8 mouse cellular contexts compared by ENCODE assay signal in genomic region chr6:145249291-145250184, GRCm38 (mm10). TPM values are rescaled to one million over a fixed set of nuclear protein-coding genes. Genes with fewer than 3 reads are reported as not detected.
DNase-seq lines count a peak whose midpoint lies in the region; ATAC-seq and TF ChIP-seq lines count a peak whose summit lies in the region.

No protein-coding gene starts in this region.

- peak; percentile 44 for ATAC-seq in heart, embryonic 14.5 days (ENCODE audit: insufficient number of reproducible peaks, insufficient read depth, low FRiP score, low read depth)
- ATAC-seq in kidney, postnatal 0 days (replicated peaks; ENCODE audit: low FRiP score, low read depth): peak; percentile 47
- ATAC-seq in liver, embryonic 15.5 days (ENCODE audit: insufficient read depth): peak; percentile 79
- peak; percentile 58 for ATAC-seq in stomach, embryonic 16.5 days (ENCODE audit: insufficient read depth, low FRiP score)

- TF ChIP-seq RAD21 in CH12.LX (IDR thresholded peaks at IDR 0.05; ENCODE audit: low read depth, low read length): no peak

- peaks cover 8 to 21% of the 10 kb centered on the region in 2 experiments; a peak in 3 of 4 replicates for H3K4me1 ChIP-seq in CH12.LX (ENCODE audit: control insufficient read depth in 1 of 2, insufficient read depth in 2 of 2)
- peaks cover 29% of the 10 kb centered on the region for H3K4me1 ChIP-seq in erythroblast, embryonic 14.5 days (ENCODE audit: control insufficient read depth)
- H3K4me1 ChIP-seq in heart, embryonic 14.5 days (ENCODE audit: control insufficient read depth in 2 of 2, insufficient read depth in 2 of 2, low read length in 2 of 2): peaks cover 0 to 11% of the 10 kb centered on the region in 2 experiments; a peak in 3 of 4 replicates
- no peaks in the 10 kb centered on the region for H3K4me1 ChIP-seq in kidney, postnatal 0 days (replicated peaks; ENCODE audit: insufficient read depth, low read length)
- peaks cover 30% of the 10 kb centered on the region for H3K4me1 ChIP-seq in liver, embryonic 15.5 days (replicated peaks)
- H3K4me1 ChIP-seq in stomach, embryonic 16.5 days (ENCODE audit: control insufficient read depth, insufficient read depth, low read length): peaks cover 11% of the 10 kb centered on the region

- peaks cover 0 to 19% of the 10 kb centered on the region in 2 experiments for H3K36me3 ChIP-seq in CH12.LX (replicated peaks in 1 of 2; ENCODE audit: control insufficient read depth in 1 of 2, insufficient read depth in 1 of 2, low read length in 1 of 2)
- peaks cover 30% of the 10 kb centered on the region for H3K36me3 ChIP-seq in erythroblast, embryonic 14.5 days (ENCODE audit: control insufficient read depth)
- H3K36me3 ChIP-seq in heart, embryonic 14.5 days (ENCODE audit: control insufficient read depth, insufficient read depth, low read length): peaks cover 10% of the 10 kb centered on the region
- H3K36me3 ChIP-seq in kidney, postnatal 0 days (ENCODE audit: insufficient read depth, low read length): 0 out of 2 replicates have a peak, but pooled peaks cover 5% of the 10 kb centered on the region
- H3K36me3 ChIP-seq in liver, embryonic 15.5 days (replicated peaks): peaks cover 23% of the 10 kb centered on the region
- H3K36me3 ChIP-seq in stomach, embryonic 16.5 days (ENCODE audit: control insufficient read depth, insufficient read depth, low read length): no peaks in the 10 kb centered on the region

- in situ Hi-C loops in CH12.LX (cut with MboI; ENCODE audit: low pct_ligation_motif_present, low pct_unique_long_range_greater_than_20kb, low sequenced_read_pairs): loop anchor here (5.0 kb wide), 1 partner anchor 93 kb away; no protein-coding TSS in a partner anchor

- peaks cover 22% of the 10 kb centered on the region for H3K79me2 ChIP-seq in CH12.LX (replicated peaks; ENCODE audit: control insufficient read depth, extremely low read depth, insufficient read depth, poor library complexity, severe bottlenecking)

- H3K27me3 ChIP-seq in CH12.LX (replicated peaks): peaks cover 12% of the 10 kb centered on the region
- H3K27me3 ChIP-seq in erythroblast, embryonic 14.5 days (ENCODE audit: control insufficient read depth): peaks cover 24% of the 10 kb centered on the region
- peaks cover 23% of the 10 kb centered on the region for H3K27me3 ChIP-seq in heart, embryonic 14.5 days (ENCODE audit: control insufficient read depth, insufficient read depth, low read length)
- no peaks in the 10 kb centered on the region for H3K27me3 ChIP-seq in kidney, postnatal 0 days (ENCODE audit: insufficient read depth, low read length)
- peaks cover 14% of the 10 kb centered on the region for H3K27me3 ChIP-seq in liver, embryonic 15.5 days
- H3K27me3 ChIP-seq in stomach, embryonic 16.5 days (ENCODE audit: control insufficient read depth, insufficient read depth, low read length): no peaks in the 10 kb centered on the region

- peak; percentile 40 for DNase-seq in CH12.LX (ENCODE audit: extremely low read depth)
- DNase-seq in brain, embryonic 14.5 days (ENCODE audit: low read depth): peak; percentile 58
- DNase-seq in kidney, postnatal 0 days (ENCODE audit: low spot score): peak; percentile 61
- peak; percentile 76 for DNase-seq in neural tube, embryonic 10.5 days (ENCODE audit: extremely low spot score, low spot score)

- H3K9ac ChIP-seq in CH12.LX (ENCODE audit: insufficient read depth, low read depth): peak overlapping the region; percentile 69
- peak overlapping the region; percentile 93 for H3K9ac ChIP-seq in heart, embryonic 14.5 days (ENCODE audit: low read length)
- peak overlapping the region; percentile 97 for H3K9ac ChIP-seq in kidney, postnatal 0 days (ENCODE audit: low read depth, low read length)
- peak overlapping the region; percentile 95 for H3K9ac ChIP-seq in liver, embryonic 15.5 days
- peak overlapping the region; percentile 97 for H3K9ac ChIP-seq in stomach, embryonic 16.5 days (ENCODE audit: low read length)

- H3K9me3 ChIP-seq in CH12.LX (replicated peaks; ENCODE audit: low read length): no peaks in the 10 kb centered on the region
- H3K9me3 ChIP-seq in erythroblast, embryonic 14.5 days (ENCODE audit: control insufficient read depth, low read length): no peaks in the 10 kb centered on the region
- no peaks in the 10 kb centered on the region for H3K9me3 ChIP-seq in heart, embryonic 14.5 days (ENCODE audit: control insufficient read depth, low read length)
- H3K9me3 ChIP-seq in kidney, postnatal 0 days (replicated peaks; ENCODE audit: low read length): no peaks in the 10 kb centered on the region
- H3K9me3 ChIP-seq in liver, embryonic 15.5 days (replicated peaks): no peaks in the 10 kb centered on the region
- H3K9me3 ChIP-seq in stomach, embryonic 16.5 days (replicated peaks; ENCODE audit: control insufficient read depth, low read length): no peaks in the 10 kb centered on the region

- TF ChIP-seq POLR2A in CH12.LX (IDR thresholded peaks at IDR 0.05; ENCODE audit: low read depth, low read length): no peak
- TF ChIP-seq POLR2A in brain, embryonic 14.5 days (IDR thresholded peaks at IDR 0.05; ENCODE audit: borderline replicate concordance, extremely low read depth, insufficient read depth, insufficient read length, poor library complexity, severe bottlenecking): 0 out of 2 replicates have a peak, but pooled peaks have one; percentile 7

- peak overlapping the region; percentile 70 to 90 (median 88) for H3K4me3 ChIP-seq in CH12.LX (replicated peaks in 1 of 3; ENCODE audit: low read depth in 2 of 3, low read length in 2 of 3, poor library complexity in 1 of 3)
- H3K4me3 ChIP-seq in erythroblast, embryonic 14.5 days (replicated peaks): peak overlapping the region; percentile 98
- peak overlapping the region; percentile 67 to 92 for H3K4me3 ChIP-seq in heart, embryonic 14.5 days (ENCODE audit: control insufficient read depth in 1 of 2, insufficient read depth in 1 of 2, low read depth in 1 of 2, low read length in 2 of 2)
- H3K4me3 ChIP-seq in kidney, postnatal 0 days (replicated peaks; ENCODE audit: low read depth, low read length): peak overlapping the region; percentile 96
- H3K4me3 ChIP-seq in liver, embryonic 15.5 days (replicated peaks): peak overlapping the region; percentile 88
- peak overlapping the region; percentile 88 for H3K4me3 ChIP-seq in stomach, embryonic 16.5 days (replicated peaks; ENCODE audit: low read length)

- TF ChIP-seq EP300 in CH12.LX (IDR thresholded peaks at IDR 0.05; ENCODE audit: low read length): no peak

- peak overlapping the region; percentile 81 for H3K4me2 ChIP-seq in CH12.LX (ENCODE audit: insufficient read depth, low read depth, poor library complexity, severe bottlenecking)
- peak overlapping the region; percentile 91 for H3K4me2 ChIP-seq in heart, embryonic 14.5 days (ENCODE audit: low read length)
- H3K4me2 ChIP-seq in kidney, postnatal 0 days (ENCODE audit: low read length): peak overlapping the region; percentile 89
- peak overlapping the region; percentile 95 for H3K4me2 ChIP-seq in liver, embryonic 15.5 days
- peak overlapping the region; percentile 85 for H3K4me2 ChIP-seq in stomach, embryonic 16.5 days (ENCODE audit: low read depth, low read length)

- dilution Hi-C loops in CH12.LX (cut with MboI; ENCODE audit: extremely low pct_ligation_motif_present, extremely low pct_unique_long_range_greater_than_20kb, low sequenced_read_pairs): no loop called here

- no peak overlapping the region for H3K27ac ChIP-seq in CH12.LX (ENCODE audit: insufficient read depth, low read depth)
- H3K27ac ChIP-seq in heart, embryonic 14.5 days (replicated peaks in 1 of 2; ENCODE audit: control insufficient read depth in 1 of 2, insufficient read depth in 1 of 2, low read depth in 2 of 2, low read length in 2 of 2): peak overlapping the region; percentile 22 to 82; a peak in 3 of 4 replicates
- peak overlapping the region; percentile 90 for H3K27ac ChIP-seq in kidney, postnatal 0 days
- peak overlapping the region; percentile 87 for H3K27ac ChIP-seq in liver, embryonic 15.5 days (replicated peaks)
- peak overlapping the region; percentile 85 for H3K27ac ChIP-seq in stomach, embryonic 16.5 days (ENCODE audit: low read length)

- TF ChIP-seq CTCF in CH12.LX (conservative IDR thresholded peaks at IDR 0.05 in 1 of 2, IDR thresholded peaks at IDR 0.05 in 1 of 2; ENCODE audit: low read depth in 2 of 2, low read length in 2 of 2): no peak
- TF ChIP-seq CTCF in brain, embryonic 14.5 days (IDR thresholded peaks at IDR 0.05; ENCODE audit: borderline replicate concordance, extremely low read depth, insufficient read depth, insufficient read length): no peak
- no peak for TF ChIP-seq CTCF in kidney, postnatal 0 days (IDR thresholded peaks at IDR 0.05; ENCODE audit: low read depth)

- WGBS in heart, embryonic 14.5 days: under 1% methylated on average over 94 of the region's 124 CpGs
- under 1% methylated on average over 94 of the region's 124 CpGs for WGBS in kidney, postnatal 0 days
- under 1% methylated on average over 100 of the region's 124 CpGs for WGBS in liver, embryonic 15.5 days (ENCODE audit: insufficient replicate concordance)
- WGBS in stomach, embryonic 16.5 days: under 1% methylated on average over 110 of the region's 124 CpGs

RNA-seq across cellular contexts. Expression of gene Kras, which starts 0.5 kb away (rescaled TPM):
- total RNA-seq in CH12.LX (2012; rRNA removed) (5.9 and 7.6 TPM in 2 replicates), CH12.LX (2014; rRNA removed) (18.8 and 22.3 TPM in 2 replicates)
- polyA plus RNA-seq in CH12.LX (2012; ENCODE audit: insufficient read length, low read depth): 32.8 and 44.6 TPM in 2 replicates
- 54.3 and 57.5 TPM in 2 replicates for polyA plus RNA-seq in brain, embryonic 14.5 days (2012; rRNA removed)
- 2.6 and 2.9 TPM in 2 replicates for polyA plus RNA-seq in erythroblast, embryonic 14.5 days (2012)
- 42.8 and 46.3 TPM in 2 replicates for polyA plus RNA-seq in heart, embryonic 14.5 days (2014; fragmentation: Nextera tagmentation; extraction: Ambion mirVana)
- 64.6 and 71.1 TPM in 2 replicates for polyA plus RNA-seq in kidney, postnatal 0 days (2015; fragmentation: Nextera tagmentation; extraction: Ambion mirVana)
- 50.4 and 51.8 TPM in 2 replicates for polyA plus RNA-seq in liver, embryonic 15.5 days (2015; fragmentation: Nextera tagmentation; extraction: Ambion mirVana)
- polyA plus RNA-seq in stomach, embryonic 16.5 days (2015; fragmentation: Nextera tagmentation; extraction: Ambion mirVana): 58.6 and 64.9 TPM in 2 replicates

RNA-seq across cellular contexts. Expression of gene Etfrf1, which starts 38.6 kb away (rescaled TPM):
- 10.8 and 11.6 TPM in 2 replicates for total RNA-seq in CH12.LX (2012; rRNA removed)
- 29.9 and 35.7 TPM in 2 replicates for total RNA-seq in CH12.LX (2014; rRNA removed)
- 20.2 and 21.9 TPM in 2 replicates for polyA plus RNA-seq in CH12.LX (2012; ENCODE audit: insufficient read length, low read depth)
- 15.4 and 16.0 TPM in 2 replicates for polyA plus RNA-seq in brain, embryonic 14.5 days (2012; rRNA removed)
- polyA plus RNA-seq in erythroblast, embryonic 14.5 days (2012): 0.12 and 0.20 TPM in 2 replicates
- 64.8 and 67.6 TPM in 2 replicates for polyA plus RNA-seq in heart, embryonic 14.5 days (2014; fragmentation: Nextera tagmentation; extraction: Ambion mirVana)
- 58.2 and 59.7 TPM in 2 replicates for polyA plus RNA-seq in kidney, postnatal 0 days (2015; fragmentation: Nextera tagmentation; extraction: Ambion mirVana)
- 15.4 and 15.7 TPM in 2 replicates for polyA plus RNA-seq in liver, embryonic 15.5 days (2015; fragmentation: Nextera tagmentation; extraction: Ambion mirVana)
- 34.8 and 39.1 TPM in 2 replicates for polyA plus RNA-seq in stomach, embryonic 16.5 days (2015; fragmentation: Nextera tagmentation; extraction: Ambion mirVana)

RNA-seq across cellular contexts. Expression of gene Casc1, which starts 38.7 kb away (rescaled TPM):
- 0.21 and 0.25 TPM in 2 replicates for total RNA-seq in CH12.LX (2012; rRNA removed)
- 0.21 and 0.30 TPM in 2 replicates for total RNA-seq in CH12.LX (2014; rRNA removed)
- 0.33 and 0.41 TPM in 2 replicates for polyA plus RNA-seq in CH12.LX (2012; ENCODE audit: insufficient read length, low read depth)
- 1.5 and 1.8 TPM in 2 replicates for polyA plus RNA-seq in brain, embryonic 14.5 days (2012; rRNA removed)
- polyA plus RNA-seq in erythroblast, embryonic 14.5 days (2012): 0.03 TPM in 1 of 2 replicates, not detected in the other
- polyA plus RNA-seq in heart, embryonic 14.5 days (2014; fragmentation: Nextera tagmentation; extraction: Ambion mirVana): 0.14 and 0.62 TPM in 2 replicates
- polyA plus RNA-seq in kidney, postnatal 0 days (2015; fragmentation: Nextera tagmentation; extraction: Ambion mirVana): 0.46 TPM in 2 replicates
- 0.10 and 0.13 TPM in 2 replicates for polyA plus RNA-seq in liver, embryonic 15.5 days (2015; fragmentation: Nextera tagmentation; extraction: Ambion mirVana)
- 0.25 and 0.43 TPM in 2 replicates for polyA plus RNA-seq in stomach, embryonic 16.5 days (2015; fragmentation: Nextera tagmentation; extraction: Ambion mirVana)

Comparison
In these comparisons a context has a peak if more than half of its experiments do, and no peak if none do; other contexts are left out.
1. RNA of gene Etfrf1, which starts 38.6 kb away (polyA plus RNA-seq): 64.8 to 67.6 TPM in heart, embryonic 14.5 days, 58.2 to 59.7 TPM in kidney, postnatal 0 days, 34.8 to 39.1 TPM in stomach, embryonic 16.5 days, 20.2 to 21.9 TPM in CH12.LX, 15.4 to 16.0 TPM in brain, embryonic 14.5 days and 15.4 to 15.7 TPM in liver, embryonic 15.5 days; 0.12 to 0.20 TPM in erythroblast, embryonic 14.5 days; every median in the first group is over 10 times any median in the second.
2. Peak in every context shown above with its lines, with median percentiles within 50 percentile points of each other: DNase-seq, H3K4me2 ChIP-seq, H3K4me3 ChIP-seq, H3K9ac ChIP-seq and ATAC-seq.